Mouse (Mus musculus): Measurements from ENCODE around the gene Cfap161. TPM values are rescaled to one million over a fixed set of nuclear protein-coding genes. Genes with fewer than 3 reads are reported as not detected.

The Cfap161 gene
- polyA plus RNA-seq, 1 experiment, result 0.18 TPM

GRCm38 (mm10) chr7:83826808-83827207, 32.1 kb upstream of the Cfap161 start:
- no peaks in the 10 kb centered on the region for H3K4me1 ChIP-seq (replicated peaks; ENCODE audit: control insufficient read depth, insufficient read depth, low read length)
- TF ChIP-seq CTCF (IDR thresholded peaks at IDR 0.05; ENCODE audit: borderline replicate concordance, control insufficient read depth, extremely low read depth, insufficient read depth, low read length, poor library complexity), result no peak
- TF ChIP-seq POLR2A (IDR thresholded peaks at IDR 0.05; ENCODE audit: control insufficient read depth, extremely low read depth, insufficient read depth, low read length, poor library complexity), result no peak
- no peaks in the 10 kb centered on the region for H3K27me3 ChIP-seq (ENCODE audit: control insufficient read depth, insufficient read depth, low read length)
- DNase-seq, result no peak
- H3K4me3 ChIP-seq (ENCODE audit: control insufficient read depth, insufficient read depth, low read length), result no peak overlapping the region
- WGBS, result 64% methylated on average over 2 of the region's 2 CpGs
- H3K36me3 ChIP-seq (ENCODE audit: control insufficient read depth, insufficient read depth, low read length), result no peaks in the 10 kb centered on the region
- H3K27ac ChIP-seq (ENCODE audit: control insufficient read depth, insufficient read depth, low read length), result no peak overlapping the region

DNA sequence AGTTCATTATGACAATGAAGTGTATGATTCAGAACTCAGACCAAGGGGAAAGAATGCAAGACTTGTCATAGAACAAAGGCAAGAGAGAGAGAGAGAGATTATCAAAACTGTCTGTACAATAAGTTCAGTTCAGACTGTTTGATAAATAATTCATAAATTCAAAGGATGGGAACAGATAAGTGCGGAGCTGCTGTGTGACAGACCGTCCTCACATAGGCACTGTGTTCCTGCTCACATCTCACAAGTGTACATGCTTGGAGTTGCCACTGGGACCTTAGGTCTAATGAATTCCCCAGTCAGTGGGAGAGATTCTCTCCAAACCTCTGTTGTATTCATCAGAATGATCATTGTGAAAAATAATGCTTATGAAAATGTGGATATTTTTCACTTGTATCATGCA, 27.3 kb upstream of the Cfap161 start:
- no peak overlapping the region for H3K4me3 ChIP-seq (ENCODE audit: control insufficient read depth, insufficient read depth, low read length)
- no peak for TF ChIP-seq POLR2A (IDR thresholded peaks at IDR 0.05; ENCODE audit: control insufficient read depth, extremely low read depth, insufficient read depth, low read length, poor library complexity)
- no peak for TF ChIP-seq CTCF (IDR thresholded peaks at IDR 0.05; ENCODE audit: borderline replicate concordance, control insufficient read depth, extremely low read depth, insufficient read depth, low read length, poor library complexity)
- H3K36me3 ChIP-seq (ENCODE audit: control insufficient read depth, insufficient read depth, low read length), result no peaks in the 10 kb centered on the region
- DNase-seq, result no peak
- no peaks in the 10 kb centered on the region for H3K4me1 ChIP-seq (replicated peaks; ENCODE audit: control insufficient read depth, insufficient read depth, low read length)
- 100% methylated on average over 2 of the region's 2 CpGs for WGBS
- H3K27ac ChIP-seq (ENCODE audit: control insufficient read depth, insufficient read depth, low read length), result no peak overlapping the region
- H3K27me3 ChIP-seq (ENCODE audit: control insufficient read depth, insufficient read depth, low read length), result no peaks in the 10 kb centered on the region

GRCm38 (mm10) chr7:83816886-83817285, 22.2 kb upstream of the Cfap161 start:
- 98% methylated on average over 5 of the region's 5 CpGs for WGBS
- H3K27me3 ChIP-seq (ENCODE audit: control insufficient read depth, insufficient read depth, low read length), result no peaks in the 10 kb centered on the region
- no peaks in the 10 kb centered on the region for H3K36me3 ChIP-seq (ENCODE audit: control insufficient read depth, insufficient read depth, low read length)
- H3K27ac ChIP-seq (ENCODE audit: control insufficient read depth, insufficient read depth, low read length), result no peak overlapping the region
- 0 out of 2 replicates have a peak, but pooled peaks cover 3% of the 10 kb centered on the region for H3K4me1 ChIP-seq (replicated peaks; ENCODE audit: control insufficient read depth, insufficient read depth, low read length)
- no peak overlapping the region for H3K4me3 ChIP-seq (ENCODE audit: control insufficient read depth, insufficient read depth, low read length)
- TF ChIP-seq CTCF (IDR thresholded peaks at IDR 0.05; ENCODE audit: borderline replicate concordance, control insufficient read depth, extremely low read depth, insufficient read depth, low read length, poor library complexity), result no peak
- no peak for TF ChIP-seq POLR2A (IDR thresholded peaks at IDR 0.05; ENCODE audit: control insufficient read depth, extremely low read depth, insufficient read depth, low read length, poor library complexity)
- DNase-seq, result no peak

- 45% methylated on average over 1 of the region's 1 CpGs for WGBS
- Histone ChIP-seq H3K27me3 (ENCODE audit: control insufficient read depth, insufficient read depth, low read length) (no peaks in the 10 kb centered on the region), H3K4me1 (replicated peaks; ENCODE audit: control insufficient read depth, insufficient read depth, low read length) (0 out of 2 replicates have a peak, but pooled peaks cover 3% of the 10 kb centered on the region), H3K27ac (ENCODE audit: control insufficient read depth, insufficient read depth, low read length) (no peak overlapping the region), H3K36me3 (ENCODE audit: control insufficient read depth, insufficient read depth, low read length) (no peaks in the 10 kb centered on the region), H3K4me3 (ENCODE audit: control insufficient read depth, insufficient read depth, low read length) (no peak overlapping the region)
- no peak for DNase-seq
- TF ChIP-seq POLR2A (IDR thresholded peaks at IDR 0.05; ENCODE audit: control insufficient read depth, extremely low read depth, insufficient read depth, low read length, poor library complexity), result no peak
- TF ChIP-seq CTCF (IDR thresholded peaks at IDR 0.05; ENCODE audit: borderline replicate concordance, control insufficient read depth, extremely low read depth, insufficient read depth, low read length, poor library complexity), result no peak
Measured at GRCm38 (mm10) chr7:83815646-83816045, 21.0 kb upstream of the Cfap161 start.

- Histone ChIP-seq H3K36me3 (ENCODE audit: control insufficient read depth, insufficient read depth, low read length) (no peaks in the 10 kb centered on the region), H3K4me3 (ENCODE audit: control insufficient read depth, insufficient read depth, low read length) (no peak overlapping the region), H3K27ac (ENCODE audit: control insufficient read depth, insufficient read depth, low read length) (no peak overlapping the region), H3K4me1 (replicated peaks; ENCODE audit: control insufficient read depth, insufficient read depth, low read length) (0 out of 2 replicates have a peak, but pooled peaks cover 3% of the 10 kb centered on the region), H3K27me3 (ENCODE audit: control insufficient read depth, insufficient read depth, low read length) (no peaks in the 10 kb centered on the region)
- DNase-seq, result no peak
- WGBS, result 64% methylated on average over 4 of the region's 4 CpGs
- TF ChIP-seq POLR2A (IDR thresholded peaks at IDR 0.05; ENCODE audit: control insufficient read depth, extremely low read depth, insufficient read depth, low read length, poor library complexity), result no peak
- TF ChIP-seq CTCF (IDR thresholded peaks at IDR 0.05; ENCODE audit: borderline replicate concordance, control insufficient read depth, extremely low read depth, insufficient read depth, low read length, poor library complexity), result no peak
Measured at GRCm38 (mm10) chr7:83813993-83814392, 19.3 kb upstream of the Cfap161 start.

- Histone ChIP-seq H3K4me1 (replicated peaks; ENCODE audit: control insufficient read depth, insufficient read depth, low read length) (0 out of 2 replicates have a peak, but pooled peaks cover 3% of the 10 kb centered on the region), H3K27me3 (ENCODE audit: control insufficient read depth, insufficient read depth, low read length) (no peaks in the 10 kb centered on the region), H3K4me3 (ENCODE audit: control insufficient read depth, insufficient read depth, low read length) (no peak overlapping the region), H3K27ac (ENCODE audit: control insufficient read depth, insufficient read depth, low read length) (no peak overlapping the region), H3K36me3 (ENCODE audit: control insufficient read depth, insufficient read depth, low read length) (no peaks in the 10 kb centered on the region)
- no peak for TF ChIP-seq POLR2A (IDR thresholded peaks at IDR 0.05; ENCODE audit: control insufficient read depth, extremely low read depth, insufficient read depth, low read length, poor library complexity)
- TF ChIP-seq CTCF (IDR thresholded peaks at IDR 0.05; ENCODE audit: borderline replicate concordance, control insufficient read depth, extremely low read depth, insufficient read depth, low read length, poor library complexity), result no peak
- no peak for DNase-seq
- 50% methylated on average over 3 of the region's 3 CpGs for WGBS
Measured at GRCm38 (mm10) chr7:83813465-83813864, 18.8 kb upstream of the Cfap161 start.

GRCm38 (mm10) chr7:83813016-83813415, 18.3 kb upstream of the Cfap161 start:
- WGBS, result 95% methylated on average over 6 of the region's 6 CpGs

More at GRCm38 (mm10) chr7:83813016-83813415, 18.3 kb upstream of the Cfap161 start:
- TF ChIP-seq POLR2A (IDR thresholded peaks at IDR 0.05; ENCODE audit: control insufficient read depth, extremely low read depth, insufficient read depth, low read length, poor library complexity) (no peak), CTCF (IDR thresholded peaks at IDR 0.05; ENCODE audit: borderline replicate concordance, control insufficient read depth, extremely low read depth, insufficient read depth, low read length, poor library complexity) (no peak)
- Histone ChIP-seq H3K4me3 (ENCODE audit: control insufficient read depth, insufficient read depth, low read length) (no peak overlapping the region), H3K36me3 (ENCODE audit: control insufficient read depth, insufficient read depth, low read length) (no peaks in the 10 kb centered on the region), H3K4me1 (replicated peaks; ENCODE audit: control insufficient read depth, insufficient read depth, low read length) (0 out of 2 replicates have a peak, but pooled peaks cover 3% of the 10 kb centered on the region), H3K27ac (ENCODE audit: control insufficient read depth, insufficient read depth, low read length) (no peak overlapping the region), H3K27me3 (ENCODE audit: control insufficient read depth, insufficient read depth, low read length) (no peaks in the 10 kb centered on the region)
- DNase-seq, result no peak

All from thymus, adult 2 months (tissue).